Mouse (Mus musculus): ENCODE measurements around the gene Cacnb2.

GRCm38 (mm10) chr2:14716666-14717065 is 113.8 kb downstream of the Cacnb2 start:
- TF ChIP-seq CTCF (IDR thresholded peaks at IDR 0.05; ENCODE audit: low read depth) (no peak), EP300 (IDR thresholded peaks at IDR 0.05; ENCODE audit: low read depth) (no peak)
